Mouse (Mus musculus): ENCODE results near the gene Col4a3bp. TPM values are rescaled to one million over a fixed set of nuclear protein-coding genes. Genes with fewer than 3 reads are reported as not detected.
A peak's percentile ranks its signal among the peaks of the same experiment; 100 is the strongest.

The Col4a3bp gene
- polyA plus RNA-seq, 1 experiment from 2014 or later: 10.0 TPM

DNA sequence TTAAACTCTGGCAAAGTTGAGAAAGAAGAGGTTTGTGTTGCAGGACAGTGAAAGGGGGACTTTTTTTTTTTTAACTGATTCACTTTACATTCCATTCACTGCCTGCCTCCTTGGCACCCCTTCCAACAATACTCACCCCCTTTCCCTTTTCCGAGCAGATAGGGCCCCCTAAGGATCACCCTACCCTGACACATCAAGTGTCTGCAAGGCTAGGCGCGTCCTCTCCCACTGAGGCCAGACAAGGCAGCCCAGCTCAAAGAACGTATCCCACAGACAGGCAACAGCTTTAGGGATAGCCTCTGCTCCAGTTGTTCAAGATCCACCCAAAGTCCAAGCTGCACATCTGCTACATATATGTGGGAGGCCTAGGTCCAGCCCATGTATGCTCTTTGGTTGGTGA lies 51.7 kb downstream of the Col4a3bp start:
- DNase-seq (ENCODE audit: low spot score): no peak
- Histone ChIP-seq H3K27me3 (replicated peaks; ENCODE audit: insufficient read depth, low read length) (no peaks in the 10 kb centered on the region), H3K27ac (ENCODE audit: low read length) (no peak overlapping the region), H3K4me1 (ENCODE audit: insufficient read depth, low read depth, low read length) (no peaks in the 10 kb centered on the region), H3K9me3 (ENCODE audit: low read length) (no peaks in the 10 kb centered on the region), H3K4me3 (ENCODE audit: low read depth, low read length) (no peak overlapping the region), H3K36me3 (ENCODE audit: insufficient read depth, low read length) (no peaks in the 10 kb centered on the region), H3K4me2 (replicated peaks; ENCODE audit: low read depth, low read length) (no peak overlapping the region), H3K9ac (replicated peaks; ENCODE audit: low read depth) (no peak overlapping the region)
- TF ChIP-seq EP300 (IDR thresholded peaks at IDR 0.05) (no peak), CTCF (IDR thresholded peaks at IDR 0.05) (no peak)
- 87% methylated on average over 4 of the region's 4 CpGs for WGBS
- ATAC-seq: no peak

DNA sequence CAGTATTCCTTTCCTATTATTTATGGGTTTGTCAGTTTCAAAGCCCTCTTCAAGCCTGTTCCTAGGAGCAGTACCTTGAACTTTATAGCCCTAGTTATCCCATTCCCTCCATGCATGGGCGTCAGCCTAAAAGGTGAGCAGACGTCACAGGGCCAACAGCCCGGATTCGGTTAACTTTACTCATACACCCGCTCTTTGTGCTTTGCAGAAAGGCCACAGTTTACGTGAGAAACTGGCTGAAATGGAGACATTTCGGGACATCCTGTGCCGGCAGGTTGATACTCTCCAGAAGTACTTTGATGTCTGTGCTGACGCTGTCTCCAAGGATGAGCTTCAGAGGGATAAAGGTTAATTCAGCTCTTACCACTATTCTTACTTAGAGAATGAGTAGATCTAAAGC lies 56.8 kb downstream of the Col4a3bp start:
- Histone ChIP-seq H3K27me3 (replicated peaks; ENCODE audit: insufficient read depth, low read length) (no peaks in the 10 kb centered on the region), H3K9me3 (ENCODE audit: low read length) (no peaks in the 10 kb centered on the region), H3K4me3 (ENCODE audit: low read depth, low read length) (no peak overlapping the region), H3K9ac (replicated peaks; ENCODE audit: low read depth) (no peak overlapping the region), H3K4me2 (replicated peaks; ENCODE audit: low read depth, low read length) (no peak overlapping the region), H3K27ac (ENCODE audit: low read length) (no peak overlapping the region), H3K36me3 (ENCODE audit: insufficient read depth, low read length) (no peaks in the 10 kb centered on the region), H3K4me1 (ENCODE audit: insufficient read depth, low read depth, low read length) (no peaks in the 10 kb centered on the region)
- WGBS: 94% methylated on average over 9 of the region's 9 CpGs
- no peak for DNase-seq (ENCODE audit: low spot score)
- ATAC-seq: no peak
- TF ChIP-seq EP300 (IDR thresholded peaks at IDR 0.05) (no peak), CTCF (IDR thresholded peaks at IDR 0.05) (no peak)

DNA sequence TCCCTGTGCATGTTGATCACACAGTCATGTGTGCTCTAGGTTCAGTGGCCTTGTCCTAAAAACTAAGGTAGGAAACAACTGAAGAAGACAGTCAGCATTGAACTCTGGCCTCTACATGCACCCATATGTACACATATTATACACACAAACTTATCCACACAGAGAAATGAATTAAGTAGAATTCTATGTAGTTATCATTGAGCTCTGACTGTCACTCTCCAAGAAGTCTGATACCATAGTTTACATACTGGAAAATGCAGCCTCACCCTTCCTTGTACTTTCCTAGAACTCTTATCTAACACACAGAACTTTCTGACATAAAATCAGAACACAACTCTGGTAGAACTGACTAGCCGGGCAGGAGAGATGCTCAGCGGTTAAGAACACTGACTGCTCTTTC lies 61.8 kb downstream of the Col4a3bp start:
- WGBS: 93% methylated on average over 2 of the region's 2 CpGs
- Histone ChIP-seq H3K9ac (replicated peaks; ENCODE audit: low read depth) (no peak overlapping the region), H3K4me2 (replicated peaks; ENCODE audit: low read depth, low read length) (no peak overlapping the region)

DNA sequence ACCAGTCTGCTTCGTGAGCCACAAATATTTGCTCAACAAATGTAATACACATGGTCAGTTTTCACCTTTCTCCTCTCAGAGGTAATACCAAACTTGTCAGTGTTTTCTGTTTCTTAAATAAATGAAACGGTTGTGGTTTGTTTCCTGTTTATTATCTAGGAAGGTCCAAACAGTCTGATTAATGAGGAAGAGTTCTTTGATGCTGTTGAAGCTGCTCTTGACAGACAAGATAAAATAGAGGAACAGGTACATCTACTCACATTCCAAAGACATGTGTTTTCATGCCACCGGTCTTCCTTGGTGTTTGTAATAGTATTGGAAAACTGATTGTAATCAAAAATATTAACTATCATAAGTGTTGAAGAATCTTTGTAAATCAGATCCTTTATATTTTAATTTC lies 72.2 kb downstream of the Col4a3bp start:
- Histone ChIP-seq H3K36me3 (ENCODE audit: insufficient read depth, low read length) (peaks cover 16% of the 10 kb centered on the region; the same call in 1 of the 2 replicates), H3K4me3 (ENCODE audit: low read depth, low read length) (no peak overlapping the region), H3K4me2 (replicated peaks; ENCODE audit: low read depth, low read length) (no peak overlapping the region), H3K27ac (ENCODE audit: low read length) (no peak overlapping the region), H3K9me3 (ENCODE audit: low read length) (no peaks in the 10 kb centered on the region), H3K4me1 (ENCODE audit: insufficient read depth, low read depth, low read length) (no peaks in the 10 kb centered on the region), H3K9ac (replicated peaks; ENCODE audit: low read depth) (no peak overlapping the region), H3K27me3 (replicated peaks; ENCODE audit: insufficient read depth, low read length) (no peaks in the 10 kb centered on the region)
- no peak for ATAC-seq
- WGBS: 75% methylated on average over 3 of the region's 3 CpGs
- no peak for DNase-seq (ENCODE audit: low spot score)
- TF ChIP-seq CTCF (IDR thresholded peaks at IDR 0.05) (no peak), EP300 (IDR thresholded peaks at IDR 0.05) (no peak)

More for the DNA sequence above, 61.8 kb downstream of the Col4a3bp start:
- H3K9me3 ChIP-seq (ENCODE audit: low read length): no peaks in the 10 kb centered on the region
- H3K4me1 ChIP-seq (ENCODE audit: insufficient read depth, low read depth, low read length): no peaks in the 10 kb centered on the region
- no peak overlapping the region for H3K4me3 ChIP-seq (ENCODE audit: low read depth, low read length)
- DNase-seq (ENCODE audit: low spot score) (no peak), ATAC-seq (no peak)
- peaks cover 3% of the 10 kb centered on the region for H3K36me3 ChIP-seq (ENCODE audit: insufficient read depth, low read length)
- no peak for TF ChIP-seq EP300 (IDR thresholded peaks at IDR 0.05)
- no peak for TF ChIP-seq CTCF (IDR thresholded peaks at IDR 0.05)
- no peak overlapping the region for H3K27ac ChIP-seq (ENCODE audit: low read length)
- no peaks in the 10 kb centered on the region for H3K27me3 ChIP-seq (replicated peaks; ENCODE audit: insufficient read depth, low read length)

DNA sequence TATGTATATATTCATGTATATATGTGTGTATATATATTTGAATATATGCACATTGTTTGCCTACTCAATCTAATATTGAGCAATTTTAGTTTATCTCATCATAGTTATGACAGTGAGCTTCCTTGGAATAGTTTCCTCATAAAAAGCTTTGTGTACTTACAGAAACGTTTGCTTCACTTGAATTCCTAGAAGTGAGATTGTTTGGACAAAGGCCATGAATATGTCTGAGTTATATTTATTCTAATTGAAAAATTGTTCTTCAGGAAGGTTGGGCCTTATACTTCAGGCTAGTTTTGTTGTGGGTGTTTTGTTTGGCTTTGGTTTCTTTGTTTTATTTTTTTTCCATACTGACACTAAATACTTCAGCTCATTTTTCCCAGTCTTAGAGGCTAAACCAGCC lies 78.5 kb downstream of the Col4a3bp start:
- Histone ChIP-seq H3K4me1 (ENCODE audit: insufficient read depth, low read depth, low read length) (no peaks in the 10 kb centered on the region), H3K36me3 (ENCODE audit: insufficient read depth, low read length) (peaks cover 9% of the 10 kb centered on the region; the same call in 1 of the 2 replicates), H3K4me2 (replicated peaks; ENCODE audit: low read depth, low read length) (no peak overlapping the region), H3K9me3 (ENCODE audit: low read length) (no peaks in the 10 kb centered on the region), H3K27ac (ENCODE audit: low read length) (no peak overlapping the region), H3K9ac (replicated peaks; ENCODE audit: low read depth) (no peak overlapping the region), H3K4me3 (ENCODE audit: low read depth, low read length) (no peak overlapping the region), H3K27me3 (replicated peaks; ENCODE audit: insufficient read depth, low read length) (no peaks in the 10 kb centered on the region)
- ATAC-seq (no peak), DNase-seq (ENCODE audit: low spot score) (peak; percentile 53)
- WGBS: 10% methylated on average over 1 of the region's 1 CpGs
- TF ChIP-seq CTCF (IDR thresholded peaks at IDR 0.05): no peak

DNA sequence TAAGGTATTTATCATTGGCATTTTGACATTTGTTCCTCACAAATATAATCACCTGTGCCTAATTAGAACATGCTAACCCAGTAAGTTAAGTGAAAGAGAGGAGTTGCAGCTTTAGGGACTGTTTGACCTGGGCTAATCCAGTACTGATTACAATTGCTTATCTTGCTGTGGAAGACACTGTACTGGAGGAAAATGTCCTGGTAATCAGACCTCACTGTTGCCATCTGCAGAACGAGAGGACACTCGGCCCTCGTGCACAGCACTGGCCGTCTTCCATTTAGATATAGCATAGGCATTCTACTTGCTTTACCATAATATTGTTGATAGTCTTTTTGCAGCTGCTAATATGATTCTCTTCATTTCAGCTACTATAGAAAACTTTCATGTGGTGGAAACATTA lies 88.0 kb downstream of the Col4a3bp start:
- H3K9ac ChIP-seq (replicated peaks; ENCODE audit: low read depth): no peak overlapping the region
- no peak for DNase-seq (ENCODE audit: low spot score)
- no peak overlapping the region for H3K4me3 ChIP-seq (ENCODE audit: low read depth, low read length)
- WGBS: 93% methylated on average over 4 of the region's 4 CpGs
- no peaks in the 10 kb centered on the region for H3K27me3 ChIP-seq (replicated peaks; ENCODE audit: insufficient read depth, low read length)
- H3K9me3 ChIP-seq (ENCODE audit: low read length): no peaks in the 10 kb centered on the region
- TF ChIP-seq EP300 (IDR thresholded peaks at IDR 0.05) (no peak), CTCF (IDR thresholded peaks at IDR 0.05) (no peak)
- H3K4me2 ChIP-seq (replicated peaks; ENCODE audit: low read depth, low read length): no peak overlapping the region
- no peaks in the 10 kb centered on the region for H3K4me1 ChIP-seq (ENCODE audit: insufficient read depth, low read depth, low read length)
- no peak overlapping the region for H3K27ac ChIP-seq (ENCODE audit: low read length)
- ATAC-seq: no peak
- H3K36me3 ChIP-seq (ENCODE audit: insufficient read depth, low read length): peaks cover 19% of the 10 kb centered on the region; the same call in 1 of the 2 replicates

DNA sequence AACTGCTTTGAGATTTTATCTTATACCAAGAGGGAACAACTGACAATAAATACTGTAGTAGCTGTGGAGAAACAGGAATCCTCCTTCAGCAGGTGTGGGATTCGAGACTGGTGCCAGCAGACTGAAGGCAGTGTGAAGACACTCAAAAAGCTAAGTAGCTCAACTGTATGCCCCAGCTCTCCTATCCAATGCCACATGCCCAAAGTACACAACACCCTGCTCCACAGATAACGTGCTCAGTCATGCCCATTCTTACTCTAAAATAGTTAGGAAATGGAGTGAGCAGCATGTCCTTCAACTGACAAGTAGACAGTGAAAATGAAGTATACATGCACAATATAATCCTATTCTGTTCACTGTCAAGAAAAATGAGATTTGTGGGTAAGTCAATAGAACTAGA lies 101.8 kb downstream of the Col4a3bp start:
- H3K36me3 ChIP-seq (ENCODE audit: insufficient read depth, low read length): peaks cover 11% of the 10 kb centered on the region; the same call in 1 of the 2 replicates
- DNase-seq (ENCODE audit: low spot score) (peak; percentile 18), ATAC-seq (no peak)
- H3K27me3 ChIP-seq (replicated peaks; ENCODE audit: insufficient read depth, low read length): no peaks in the 10 kb centered on the region
- 47% methylated on average over 2 of the region's 2 CpGs for WGBS
- no peak overlapping the region for H3K4me2 ChIP-seq (replicated peaks; ENCODE audit: low read depth, low read length)
- H3K9me3 ChIP-seq (ENCODE audit: low read length): no peaks in the 10 kb centered on the region
- H3K4me1 ChIP-seq (ENCODE audit: insufficient read depth, low read depth, low read length): no peaks in the 10 kb centered on the region
- H3K4me3 ChIP-seq (ENCODE audit: low read depth, low read length): no peak overlapping the region
- no peak overlapping the region for H3K27ac ChIP-seq (ENCODE audit: low read length)
- H3K9ac ChIP-seq (replicated peaks; ENCODE audit: low read depth): no peak overlapping the region
- TF ChIP-seq CTCF (IDR thresholded peaks at IDR 0.05) (no peak), EP300 (IDR thresholded peaks at IDR 0.05) (no peak)

Data from lung, postnatal 0 days (tissue).